Mouse (Mus musculus): Measurements from ENCODE around the gene Ubtf. TPM values are rescaled to one million over a fixed set of nuclear protein-coding genes. Genes with fewer than 3 reads are reported as not detected.
A peak's percentile ranks its signal among the peaks of the same experiment; 100 is the strongest.
"Not testable (repeated sequence)": the region's sequence is repeated elsewhere in the genome, so short reads cannot be mapped to it uniquely, and the experiment has no call there.

Ubtf gene
- polyA plus RNA-seq, 1 experiment from 2014 or later: 99.1 TPM

DNA sequence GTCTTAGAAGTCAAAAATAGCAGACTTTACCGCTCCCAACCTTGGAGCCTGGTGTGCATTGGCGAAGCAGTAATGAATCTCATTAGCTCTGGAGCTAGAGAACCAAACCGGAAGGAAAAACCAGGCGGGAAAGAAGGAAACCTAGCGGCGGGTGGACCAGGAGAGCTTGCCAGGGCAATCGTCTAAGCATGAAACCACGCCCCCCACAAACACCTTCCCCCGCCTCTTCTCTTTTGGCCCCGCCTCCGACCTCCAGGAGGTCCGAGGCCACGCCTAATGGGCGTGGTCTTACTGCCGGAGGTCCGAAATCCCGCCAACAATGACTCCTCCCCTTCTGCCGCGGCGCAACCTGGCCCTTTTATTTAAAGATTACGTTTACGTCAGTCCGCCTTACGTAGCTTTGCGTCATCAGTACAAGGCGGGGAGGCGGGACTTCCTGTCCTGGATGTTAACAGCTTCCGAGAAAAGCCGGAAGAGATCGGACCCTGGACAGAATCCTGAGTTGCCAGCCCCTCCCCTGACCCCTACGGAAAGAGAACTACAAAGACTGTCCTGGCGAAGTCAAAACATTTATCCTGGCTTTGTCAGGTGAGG is 34.9 kb downstream of the Ubtf start, which contains the start of gene Tmub2:
Tmub2 (plus strand) TSS at position 431 of the 594 bp plus-strand sequence.
- Histone ChIP-seq H3K4me3 (replicated peaks; ENCODE audit: low read length) (peak within 1 kb of the TSS; percentile 68), H3K4me1 (replicated peaks; ENCODE audit: control insufficient read depth, insufficient read depth, low read length) (peaks cover 13% of the 10 kb centered on the region), H3K36me3 (ENCODE audit: control insufficient read depth, insufficient read depth) (no peaks in the 10 kb centered on the region; the same call in 1 of the 2 replicates), H3K9ac (replicated peaks; ENCODE audit: low read depth, low read length) (peak within 1 kb of the TSS; percentile 76), H3K4me2 (ENCODE audit: low read length) (peak within 1 kb of the TSS; percentile 75), H3K9me3 (ENCODE audit: control insufficient read depth, low read length) (no peaks in the 10 kb centered on the region), H3K27me3 (replicated peaks; ENCODE audit: control insufficient read depth, insufficient read depth, low read length) (no peaks in the 10 kb centered on the region), H3K27ac (ENCODE audit: low read length) (peak within 1 kb of the TSS; percentile 83)
- 0% methylated on average over 32 of the region's 32 CpGs for WGBS
- peak; percentile 93 for ATAC-seq

DNA sequence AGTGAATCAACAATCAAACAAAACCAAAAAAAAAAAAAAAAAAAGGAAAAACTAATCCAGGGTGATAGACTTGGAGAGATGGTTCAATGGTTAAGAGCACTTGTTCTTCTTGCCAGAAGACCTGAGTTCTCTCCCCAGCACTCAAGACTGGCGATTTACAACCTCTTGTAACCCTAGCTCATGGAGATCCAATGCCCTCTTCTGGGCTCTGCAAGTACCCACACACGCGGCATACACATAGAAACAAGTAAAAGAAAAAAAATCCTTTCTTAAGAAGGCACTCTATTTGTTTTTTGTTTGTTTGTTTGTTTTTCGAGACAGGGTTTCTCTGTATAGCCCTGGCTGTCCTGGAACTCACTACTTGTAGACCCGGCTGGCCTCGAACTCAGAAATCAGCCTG is 35.6 kb downstream of the Ubtf start:
- peak overlapping the region; percentile 83; the same call in 1 of the 2 replicates for H3K27ac ChIP-seq (ENCODE audit: low read length)
- H3K4me3 ChIP-seq (replicated peaks; ENCODE audit: low read length): peak overlapping the region; percentile 68
- peak overlapping the region; percentile 47 for H3K4me2 ChIP-seq (ENCODE audit: low read length)
- 90% methylated on average over 6 of the region's 6 CpGs for WGBS
- peaks cover 13% of the 10 kb centered on the region for H3K4me1 ChIP-seq (replicated peaks; ENCODE audit: control insufficient read depth, insufficient read depth, low read length)
- no peak for ATAC-seq
- H3K27me3 ChIP-seq (replicated peaks; ENCODE audit: control insufficient read depth, insufficient read depth, low read length): no peaks in the 10 kb centered on the region
- H3K9me3 ChIP-seq (ENCODE audit: control insufficient read depth, low read length): no peaks in the 10 kb centered on the region
- H3K9ac ChIP-seq (replicated peaks; ENCODE audit: low read depth, low read length): no peak overlapping the region
- no peaks in the 10 kb centered on the region; the same call in 1 of the 2 replicates for H3K36me3 ChIP-seq (ENCODE audit: control insufficient read depth, insufficient read depth)

DNA sequence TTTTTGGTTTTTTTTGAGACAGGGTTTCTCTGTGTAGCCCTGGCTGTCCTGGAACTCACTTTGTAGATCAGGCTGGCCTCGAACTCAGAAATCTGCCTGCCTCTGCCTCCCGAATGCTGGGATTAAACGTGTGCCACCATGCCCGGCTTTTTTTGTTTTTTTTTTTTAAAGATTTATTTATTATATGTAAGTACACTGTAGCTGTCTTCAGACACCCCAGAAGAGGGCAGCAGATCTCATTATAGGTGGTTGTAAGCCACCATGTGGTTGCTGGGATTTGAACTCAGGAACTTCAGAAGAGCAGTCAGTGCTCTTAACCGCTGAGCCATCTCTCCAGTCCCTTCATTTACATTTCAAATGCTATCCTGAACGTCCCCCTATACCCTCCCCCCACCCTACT is 39.3 kb downstream of the Ubtf start:
- not testable (repeated sequence) for H3K4me2 ChIP-seq (ENCODE audit: low read length); H3K4me3 ChIP-seq (replicated peaks; ENCODE audit: low read length); H3K4me1 ChIP-seq (replicated peaks; ENCODE audit: control insufficient read depth, insufficient read depth, low read length); H3K27ac ChIP-seq (ENCODE audit: low read length); H3K9me3 ChIP-seq (ENCODE audit: control insufficient read depth, low read length); H3K9ac ChIP-seq (replicated peaks; ENCODE audit: low read depth, low read length); H3K27me3 ChIP-seq (replicated peaks; ENCODE audit: control insufficient read depth, insufficient read depth, low read length); H3K36me3 ChIP-seq (ENCODE audit: control insufficient read depth, insufficient read depth); ATAC-seq
- 67% methylated on average over 6 of the region's 6 CpGs for WGBS

DNA sequence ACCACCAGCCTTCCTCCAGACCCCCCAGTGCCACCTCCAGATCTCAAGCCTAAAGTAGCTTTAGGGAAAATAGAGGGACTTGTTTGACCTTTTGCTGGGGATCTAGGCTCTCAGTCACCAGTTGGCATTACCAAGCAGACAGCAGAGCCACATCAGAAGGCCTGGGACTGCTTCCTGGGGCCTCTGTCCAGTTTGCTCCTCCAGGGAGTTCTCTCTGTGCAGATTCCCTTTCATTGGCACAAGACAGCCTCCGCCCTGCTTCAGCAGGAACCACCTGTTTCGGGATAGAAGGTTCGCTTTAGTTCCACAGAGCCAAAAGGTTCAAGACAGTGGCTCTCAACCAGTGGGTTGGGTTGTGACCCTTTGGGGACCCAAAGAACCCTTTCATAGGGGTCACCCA is 39.9 kb downstream of the Ubtf start:
- Histone ChIP-seq H3K4me3 (replicated peaks; ENCODE audit: low read length) (no peak overlapping the region), H3K9me3 (ENCODE audit: control insufficient read depth, low read length) (no peaks in the 10 kb centered on the region), H3K4me2 (ENCODE audit: low read length) (no peak overlapping the region), H3K9ac (replicated peaks; ENCODE audit: low read depth, low read length) (no peak overlapping the region), H3K27me3 (replicated peaks; ENCODE audit: control insufficient read depth, insufficient read depth, low read length) (no peaks in the 10 kb centered on the region), H3K36me3 (ENCODE audit: control insufficient read depth, insufficient read depth) (no peaks in the 10 kb centered on the region), H3K4me1 (replicated peaks; ENCODE audit: control insufficient read depth, insufficient read depth, low read length) (peaks cover 6% of the 10 kb centered on the region; the same call in 1 of the 2 replicates), H3K27ac (ENCODE audit: low read length) (no peak overlapping the region)
- no peak for ATAC-seq
- 96% methylated on average over 3 of the region's 3 CpGs for WGBS

DNA sequence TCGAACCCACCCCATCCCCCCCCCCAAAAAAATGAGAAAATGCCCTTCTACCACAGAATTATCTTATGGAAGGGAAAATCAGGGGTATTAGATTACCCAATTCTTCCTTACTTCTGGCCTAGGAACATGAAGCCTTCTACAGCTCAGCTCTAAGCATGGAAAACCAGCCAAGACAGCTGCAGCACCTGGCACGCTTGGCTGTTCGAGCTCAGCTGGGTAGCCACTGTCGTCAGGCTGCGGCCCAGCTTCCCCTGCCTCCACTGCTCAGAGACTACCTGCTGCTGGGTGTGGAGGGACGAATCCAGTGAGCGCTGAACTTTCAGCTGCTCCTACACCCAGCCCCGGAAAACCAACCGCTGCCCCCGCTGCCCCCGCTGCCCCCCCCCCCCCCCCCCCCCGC is 41.8 kb downstream of the Ubtf start:
- no peak for ATAC-seq

DNA sequence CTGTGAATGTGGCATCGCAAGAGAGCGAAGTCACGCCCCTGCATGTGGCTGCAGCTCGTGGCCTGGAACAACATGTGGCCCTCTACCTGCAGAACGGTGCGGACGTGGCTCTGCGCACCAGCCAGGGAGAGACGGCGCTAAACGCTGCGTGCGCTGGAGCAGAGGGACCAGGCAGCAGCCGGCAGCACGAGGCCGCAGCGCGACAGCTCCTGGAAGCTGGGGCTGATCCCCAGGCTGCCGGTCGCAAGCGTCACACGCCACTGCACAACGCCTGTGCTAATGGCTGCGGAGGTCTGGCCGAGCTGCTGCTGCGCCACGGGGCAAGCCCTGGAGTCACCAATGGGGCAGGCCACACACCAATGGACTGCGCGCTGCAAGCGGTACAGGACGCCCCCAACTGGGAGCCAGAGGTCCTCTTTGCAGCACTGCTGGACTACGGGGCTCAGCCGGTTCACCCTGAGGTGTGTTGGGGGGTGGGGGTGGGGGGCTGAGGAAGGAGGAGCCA is 43.1 kb downstream of the Ubtf start:
- H3K4me1 ChIP-seq (replicated peaks; ENCODE audit: control insufficient read depth, insufficient read depth, low read length): peaks cover 6% of the 10 kb centered on the region; the same call in 1 of the 2 replicates
- WGBS: under 1% methylated on average over 33 of the region's 33 CpGs
- peak overlapping the region; percentile 44 for H3K9ac ChIP-seq (replicated peaks; ENCODE audit: low read depth, low read length)
- peak overlapping the region; percentile 56 for H3K4me2 ChIP-seq (ENCODE audit: low read length)
- H3K36me3 ChIP-seq (ENCODE audit: control insufficient read depth, insufficient read depth): no peaks in the 10 kb centered on the region
- H3K27me3 ChIP-seq (replicated peaks; ENCODE audit: control insufficient read depth, insufficient read depth, low read length): no peaks in the 10 kb centered on the region
- no peak overlapping the region for H3K27ac ChIP-seq (ENCODE audit: low read length)
- H3K9me3 ChIP-seq (ENCODE audit: control insufficient read depth, low read length): no peaks in the 10 kb centered on the region
- peak; percentile 47; the same call in 1 of the 2 replicates for ATAC-seq
- peak overlapping the region; percentile 23 for H3K4me3 ChIP-seq (replicated peaks; ENCODE audit: low read length)

More for the DNA sequence above, 41.8 kb downstream of the Ubtf start:
- WGBS: 44% methylated on average over 11 of the region's 12 CpGs
- Histone ChIP-seq H3K4me1 (replicated peaks; ENCODE audit: control insufficient read depth, insufficient read depth, low read length) (peaks cover 6% of the 10 kb centered on the region; the same call in 1 of the 2 replicates), H3K27ac (ENCODE audit: low read length) (no peak overlapping the region), H3K9me3 (ENCODE audit: control insufficient read depth, low read length) (no peaks in the 10 kb centered on the region), H3K36me3 (ENCODE audit: control insufficient read depth, insufficient read depth) (no peaks in the 10 kb centered on the region), H3K9ac (replicated peaks; ENCODE audit: low read depth, low read length) (no peak overlapping the region), H3K4me3 (replicated peaks; ENCODE audit: low read length) (no peak overlapping the region), H3K4me2 (ENCODE audit: low read length) (no peak overlapping the region), H3K27me3 (replicated peaks; ENCODE audit: control insufficient read depth, insufficient read depth, low read length) (no peaks in the 10 kb centered on the region)

DNA sequence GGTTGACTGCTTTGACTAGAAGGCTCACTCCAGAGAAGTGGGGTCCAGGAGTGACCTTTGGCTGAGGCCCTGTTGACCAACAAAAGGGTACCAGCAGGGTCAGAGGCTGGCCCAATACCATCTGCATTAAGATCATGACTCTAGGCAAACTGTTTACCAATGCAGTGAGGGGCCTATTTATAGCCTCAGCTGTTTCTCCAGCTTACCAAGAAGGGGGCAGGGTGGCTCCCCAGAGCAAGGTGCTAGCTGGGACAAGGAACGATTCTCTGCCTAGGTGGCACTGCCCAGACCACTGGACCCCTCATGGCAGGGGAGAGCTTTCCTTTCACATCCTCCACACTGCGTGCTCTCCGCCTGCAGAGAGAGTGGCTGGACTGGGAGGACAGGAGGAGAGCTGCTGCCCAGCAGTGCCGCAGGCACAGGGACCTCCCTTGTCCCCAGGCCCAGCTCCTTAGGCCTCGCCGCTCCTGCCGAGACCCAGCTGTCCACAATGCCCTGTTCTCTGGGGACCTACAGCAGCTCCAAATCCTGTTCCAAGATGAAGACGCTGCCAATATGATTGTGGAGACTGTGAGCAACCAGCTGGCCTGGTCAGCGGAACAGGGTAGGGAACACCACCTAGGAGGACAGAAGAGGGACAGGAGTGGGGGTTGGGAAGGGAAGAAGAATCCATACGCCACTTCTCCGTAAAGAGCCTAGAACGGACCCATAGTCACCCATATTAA is 50.9 kb downstream of the Ubtf start, which contains the start of gene Asb16:
Asb16 (plus strand) TSS at position 224 of the 725 bp plus-strand sequence.
- Histone ChIP-seq H3K4me2 (ENCODE audit: low read length) (no peak within 1 kb of the TSS), H3K4me1 (replicated peaks; ENCODE audit: control insufficient read depth, insufficient read depth, low read length) (peaks cover 7% of the 10 kb centered on the region), H3K4me3 (replicated peaks; ENCODE audit: low read length) (no peak within 1 kb of the TSS), H3K9ac (replicated peaks; ENCODE audit: low read depth, low read length) (no peak within 1 kb of the TSS), H3K27me3 (replicated peaks; ENCODE audit: control insufficient read depth, insufficient read depth, low read length) (no peaks in the 10 kb centered on the region), H3K9me3 (ENCODE audit: control insufficient read depth, low read length) (no peaks in the 10 kb centered on the region), H3K27ac (ENCODE audit: low read length) (no peak within 1 kb of the TSS), H3K36me3 (ENCODE audit: control insufficient read depth, insufficient read depth) (no peaks in the 10 kb centered on the region)
- ATAC-seq: no peak
- 82% methylated on average over 12 of the region's 12 CpGs for WGBS

DNA sequence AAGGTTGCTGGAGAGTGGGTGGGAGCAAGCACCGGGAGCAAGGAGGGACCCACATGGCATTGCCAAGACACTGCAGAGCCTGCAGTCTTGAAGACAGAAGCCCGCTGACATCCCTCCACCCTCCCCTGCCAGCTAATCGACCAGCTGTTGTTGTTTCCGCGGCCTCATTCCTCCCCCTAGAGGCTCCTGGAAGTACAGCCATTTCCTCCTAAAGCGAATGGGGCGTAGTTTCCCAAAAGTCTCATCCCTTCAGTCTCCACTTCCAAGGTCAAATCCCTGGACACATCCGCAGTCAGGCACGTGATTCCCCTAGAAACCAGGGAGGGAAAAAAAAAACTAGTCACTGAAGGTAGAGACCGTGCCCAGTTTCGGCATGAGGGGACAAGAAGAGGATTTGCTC is 52.1 kb downstream of the Ubtf start:
- Histone ChIP-seq H3K9me3 (ENCODE audit: control insufficient read depth, low read length) (no peaks in the 10 kb centered on the region), H3K4me3 (replicated peaks; ENCODE audit: low read length) (no peak overlapping the region), H3K4me2 (ENCODE audit: low read length) (no peak overlapping the region), H3K9ac (replicated peaks; ENCODE audit: low read depth, low read length) (no peak overlapping the region), H3K27me3 (replicated peaks; ENCODE audit: control insufficient read depth, insufficient read depth, low read length) (no peaks in the 10 kb centered on the region), H3K27ac (ENCODE audit: low read length) (no peak overlapping the region), H3K36me3 (ENCODE audit: control insufficient read depth, insufficient read depth) (no peaks in the 10 kb centered on the region), H3K4me1 (replicated peaks; ENCODE audit: control insufficient read depth, insufficient read depth, low read length) (peaks cover 7% of the 10 kb centered on the region)
- ATAC-seq: peak; percentile 84
- WGBS: 8% methylated on average over 11 of the region's 11 CpGs

DNA sequence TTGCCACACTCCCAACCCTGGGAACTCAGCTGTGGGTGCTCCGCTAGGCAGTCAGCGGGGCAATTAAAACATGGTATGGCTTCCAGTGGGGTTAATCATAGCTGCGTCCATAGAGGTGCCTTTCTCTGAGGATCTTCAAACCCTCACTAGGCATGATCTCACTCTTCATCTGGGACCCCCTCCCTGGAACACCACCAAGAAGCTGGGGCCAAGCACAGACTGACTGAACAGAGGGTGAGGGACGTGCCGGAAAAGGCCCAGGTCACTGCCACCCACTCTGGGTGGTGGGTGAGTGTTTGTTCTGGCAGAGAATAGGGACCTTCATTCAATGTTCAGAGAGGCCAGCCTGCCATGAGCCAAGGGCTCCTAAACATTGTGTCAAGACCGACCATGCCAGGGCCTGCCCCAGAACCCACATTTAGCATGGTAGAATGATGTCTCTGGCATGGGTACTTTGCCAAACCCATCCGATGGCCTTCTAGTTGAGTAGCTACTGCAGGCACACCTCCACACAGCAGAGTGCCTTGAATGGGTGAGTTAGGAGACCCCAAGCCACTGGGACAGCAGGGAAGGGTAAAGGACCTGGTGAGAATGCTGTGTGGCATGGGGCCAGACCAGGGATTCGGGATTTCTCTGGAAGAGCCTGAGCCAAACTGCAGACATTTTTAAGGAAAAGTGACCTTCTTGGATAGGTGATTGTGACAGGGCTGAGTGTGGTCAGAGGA is 52.7 kb downstream of the Ubtf start:
- no peaks in the 10 kb centered on the region for H3K27me3 ChIP-seq (replicated peaks; ENCODE audit: control insufficient read depth, insufficient read depth, low read length)
- no peak overlapping the region for H3K27ac ChIP-seq (ENCODE audit: low read length)
- H3K4me2 ChIP-seq (ENCODE audit: low read length): no peak overlapping the region
- H3K9ac ChIP-seq (replicated peaks; ENCODE audit: low read depth, low read length): no peak overlapping the region
- no peaks in the 10 kb centered on the region for H3K36me3 ChIP-seq (ENCODE audit: control insufficient read depth, insufficient read depth)
- no peaks in the 10 kb centered on the region for H3K9me3 ChIP-seq (ENCODE audit: control insufficient read depth, low read length)
- 78% methylated on average over 8 of the region's 8 CpGs for WGBS
- H3K4me1 ChIP-seq (replicated peaks; ENCODE audit: control insufficient read depth, insufficient read depth, low read length): peaks cover 7% of the 10 kb centered on the region
- H3K4me3 ChIP-seq (replicated peaks; ENCODE audit: low read length): no peak overlapping the region
- ATAC-seq: no peak
